Mouse (Mus musculus) E14TG2a.4 (cell line): ENCODE data around the gene Ccdc54.

ENCODE experiments used
- H3K27me3 ChIP-seq: 2 replicates; pipeline ENCODE4 v1.6.1; 2014; ENCODE audit warnings: low read length, control low read depth; ENCODE audit not compliant: insufficient read depth
- H3K36me3 ChIP-seq: 2 replicates; pipeline ENCODE4 v1.6.1; 2014; ENCODE audit warnings: low read length, control low read depth; ENCODE audit not compliant: insufficient read depth
- H3K4me1 ChIP-seq: replicated peaks from 2 replicates; pipeline ENCODE4 v1.6.1; 2014; ENCODE audit warnings: low read depth, low read length, control low read depth
- H3K4me3 ChIP-seq: replicated peaks from 2 replicates; pipeline ENCODE4 v1.5.1; 2014; ENCODE audit warnings: mild to moderate bottlenecking, low read length
- H3K9me3 ChIP-seq: 2 replicates; pipeline ENCODE4 v1.6.1; 2014; ENCODE audit warnings: low read length, control low read depth
- CTCF ChIP-seq: conservative IDR thresholded peaks from 2 replicates; pipeline ENCODE4 v1.5.1; 2014; ENCODE audit warnings: low read length
- NANOG ChIP-seq: IDR thresholded peaks from 2 replicates; pipeline ENCODE4 v1.6.1; 2014; ENCODE audit warnings: borderline replicate concordance, low read length, mixed read lengths
- POU5F1 ChIP-seq: IDR thresholded peaks from 2 replicates; pipeline ENCODE4 v1.6.1; 2014; ENCODE audit warnings: low read length, borderline replicate concordance

Ccdc54 gene

DNA sequence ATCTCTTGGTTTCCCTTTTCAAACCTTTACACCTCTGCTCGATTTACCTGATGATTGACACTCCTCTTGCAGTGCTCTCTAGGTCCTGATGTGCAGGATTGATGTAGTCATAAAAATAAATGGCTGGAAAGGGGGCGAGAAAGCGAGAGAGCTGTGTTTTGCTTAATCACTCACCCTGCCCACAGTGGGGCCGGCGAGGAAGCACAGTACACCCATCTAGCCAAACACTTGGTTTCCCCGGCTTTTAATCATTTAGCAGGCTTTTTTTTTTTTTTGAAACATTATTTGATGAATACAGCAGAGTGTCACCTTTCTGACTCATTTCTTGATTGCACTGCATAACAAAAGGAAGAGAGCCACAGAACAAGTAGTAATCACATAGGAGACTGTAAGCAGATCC, 5.7 kb upstream of the Ccdc54 start:
- Histone ChIP-seq H3K4me3 (no peak overlapping the region), H3K36me3 (no peaks in the 10 kb centered on the region), H3K4me1 (no peaks in the 10 kb centered on the region), H3K9me3 (no peaks in the 10 kb centered on the region), H3K27me3 (no peaks in the 10 kb centered on the region)
- TF ChIP-seq POU5F1 (no peak), NANOG (no peak), CTCF (no peak)

DNA sequence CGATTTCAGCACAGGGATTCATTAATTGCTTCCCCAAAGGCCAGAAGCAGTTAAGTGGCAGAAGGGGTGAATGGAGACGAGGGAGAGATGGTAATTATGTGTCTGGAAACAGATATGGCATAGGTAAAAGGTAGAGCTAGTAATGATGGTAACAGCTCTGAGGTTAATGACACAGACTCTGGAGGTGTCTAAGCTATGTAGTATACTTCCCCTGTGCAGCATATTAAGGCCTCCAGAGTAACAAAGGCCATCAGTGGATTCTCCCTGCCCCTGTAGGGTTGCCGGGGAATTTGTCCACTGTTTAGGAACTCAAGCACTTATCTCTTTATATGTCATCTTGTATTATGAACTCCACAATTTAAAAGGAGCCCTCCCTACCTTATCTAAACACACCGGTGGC, 5.2 kb upstream of the Ccdc54 start:
- Histone ChIP-seq H3K4me3 (no peak overlapping the region), H3K27me3 (no peaks in the 10 kb centered on the region), H3K4me1 (no peaks in the 10 kb centered on the region), H3K9me3 (no peaks in the 10 kb centered on the region), H3K36me3 (no peaks in the 10 kb centered on the region)
- TF ChIP-seq CTCF (no peak), NANOG (no peak), POU5F1 (no peak)

DNA sequence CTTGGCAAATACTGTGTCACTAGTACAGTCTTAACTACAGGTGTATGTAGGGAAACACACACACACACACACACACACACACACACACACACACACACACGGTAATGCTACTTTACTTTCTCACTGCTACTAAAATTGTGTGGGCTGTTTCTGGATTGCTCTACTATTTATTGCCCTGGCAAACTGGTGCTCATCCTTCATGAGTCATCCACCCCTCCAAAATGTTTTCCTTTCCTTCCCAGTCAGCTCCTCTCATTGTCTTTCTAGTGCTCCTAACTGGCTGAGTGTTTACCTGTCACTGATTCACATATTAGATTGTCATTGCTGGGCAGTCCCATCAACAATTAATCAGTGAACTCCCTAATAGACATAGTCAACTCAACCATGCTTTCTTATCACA, 3.9 kb upstream of the Ccdc54 start:
- TF ChIP-seq POU5F1 = no peak
- no peak for TF ChIP-seq CTCF
- no peak for TF ChIP-seq NANOG

DNA sequence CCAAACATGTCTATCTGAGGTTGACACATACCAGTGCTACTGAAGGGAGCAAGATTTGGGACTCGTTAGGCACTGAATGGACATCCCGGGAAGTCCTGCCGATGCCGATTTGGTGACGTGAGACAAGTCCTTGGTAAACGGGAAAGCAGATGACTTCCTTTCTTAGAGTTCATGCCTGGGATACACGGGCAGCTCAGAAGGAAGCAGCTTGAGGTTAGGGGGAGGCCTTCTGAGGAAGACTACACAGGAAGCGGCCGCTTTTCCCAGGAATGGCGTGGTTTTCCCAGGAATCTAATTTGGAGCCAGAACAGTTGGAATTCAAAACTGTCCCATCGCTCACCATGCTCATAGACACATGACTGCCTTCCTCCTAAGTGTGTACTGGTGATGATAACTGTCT, 2.4 kb upstream of the Ccdc54 start:
- H3K27me3 ChIP-seq = no peaks in the 10 kb centered on the region
- H3K9me3 ChIP-seq = no peaks in the 10 kb centered on the region
- no peaks in the 10 kb centered on the region for H3K4me1 ChIP-seq
- no peaks in the 10 kb centered on the region for H3K36me3 ChIP-seq
- no peak for TF ChIP-seq NANOG
- TF ChIP-seq POU5F1 = no peak
- no peak for TF ChIP-seq CTCF
- no peak overlapping the region for H3K4me3 ChIP-seq

More for the DNA sequence above, 3.9 kb upstream of the Ccdc54 start:
- Histone ChIP-seq H3K27me3 (no peaks in the 10 kb centered on the region), H3K36me3 (no peaks in the 10 kb centered on the region), H3K4me3 (no peak overlapping the region), H3K4me1 (no peaks in the 10 kb centered on the region), H3K9me3 (no peaks in the 10 kb centered on the region)

DNA sequence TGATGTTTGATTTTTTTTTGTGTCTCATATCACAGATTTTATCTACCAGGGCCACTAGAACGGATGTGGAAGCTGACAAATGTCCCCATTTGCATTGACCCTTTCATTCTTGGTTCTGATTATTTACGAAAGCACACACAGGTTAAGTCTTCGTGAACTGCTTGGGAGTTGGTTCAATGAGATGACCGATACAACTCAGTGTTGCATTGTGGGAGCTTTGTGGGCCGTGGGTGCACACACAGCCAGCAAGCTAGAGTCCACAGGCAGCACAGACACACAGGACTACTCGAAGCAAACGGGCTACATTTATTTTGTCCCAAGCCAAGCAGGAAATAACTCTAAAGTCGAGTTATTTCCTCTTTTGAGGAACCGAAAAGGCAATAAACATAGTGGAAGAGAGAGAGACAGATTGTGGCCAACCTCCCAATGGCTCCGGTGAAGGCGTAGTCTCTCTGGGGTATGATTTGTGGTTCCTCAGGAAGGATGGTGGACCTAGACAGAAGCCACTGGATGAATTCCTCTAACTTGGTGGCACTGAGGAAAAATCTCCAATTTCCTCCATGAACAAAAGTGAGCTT, 1.3 kb downstream of the Ccdc54 start:
- Histone ChIP-seq H3K36me3 (no peaks in the 10 kb centered on the region), H3K4me3 (no peak overlapping the region), H3K4me1 (no peaks in the 10 kb centered on the region), H3K27me3 (no peaks in the 10 kb centered on the region), H3K9me3 (no peaks in the 10 kb centered on the region)
- TF ChIP-seq POU5F1 = no peak
- no peak for TF ChIP-seq CTCF
- TF ChIP-seq NANOG = no peak

DNA sequence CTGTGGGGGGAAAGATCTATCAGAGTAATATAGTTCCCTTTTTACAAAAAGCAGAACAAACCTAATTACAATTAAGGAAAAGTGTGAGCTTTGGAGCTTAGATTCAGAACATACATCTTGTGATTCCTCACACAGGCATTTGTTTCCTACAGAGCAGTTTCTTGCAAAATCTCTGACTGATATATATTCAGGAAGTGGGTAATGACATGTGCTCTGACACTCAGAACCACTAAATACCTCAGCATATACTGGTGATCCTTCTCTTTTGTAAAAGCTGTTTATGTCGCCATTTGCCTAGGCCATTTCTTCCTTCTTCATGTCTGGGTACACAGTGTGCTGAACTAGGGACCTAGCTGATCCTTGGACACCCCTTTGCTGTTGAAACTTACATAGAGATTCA, 2.8 kb downstream of the Ccdc54 start:
- no peaks in the 10 kb centered on the region for H3K9me3 ChIP-seq
- H3K4me1 ChIP-seq = no peaks in the 10 kb centered on the region
- no peak overlapping the region for H3K4me3 ChIP-seq
- no peaks in the 10 kb centered on the region for H3K27me3 ChIP-seq
- no peaks in the 10 kb centered on the region for H3K36me3 ChIP-seq
- TF ChIP-seq NANOG = no peak
- no peak for TF ChIP-seq CTCF
- no peak for TF ChIP-seq POU5F1

DNA sequence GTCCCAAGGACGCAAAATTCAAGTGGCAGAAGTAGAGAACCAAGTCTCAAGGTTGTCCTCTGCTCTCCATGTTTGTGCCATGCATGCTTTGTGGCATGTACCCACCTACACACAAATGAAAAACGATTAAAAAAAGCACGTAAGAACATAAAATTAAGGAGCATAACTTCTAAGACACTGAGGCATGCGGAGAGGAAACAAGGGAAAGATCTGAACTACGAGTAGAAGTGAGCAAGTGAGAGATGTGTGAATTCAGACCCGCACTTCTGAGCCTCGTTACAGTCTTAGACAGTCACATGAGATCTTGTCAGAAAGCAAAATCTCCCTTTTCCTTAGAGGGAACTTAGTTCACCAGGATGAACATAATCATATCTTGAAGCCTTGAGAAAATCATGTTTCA, 3.8 kb downstream of the Ccdc54 start:
- H3K9me3 ChIP-seq = no peaks in the 10 kb centered on the region
- no peak for TF ChIP-seq NANOG
- TF ChIP-seq POU5F1 = no peak
- no peak for TF ChIP-seq CTCF
- H3K27me3 ChIP-seq = no peaks in the 10 kb centered on the region
- H3K36me3 ChIP-seq = no peaks in the 10 kb centered on the region
- H3K4me3 ChIP-seq = no peak overlapping the region
- no peaks in the 10 kb centered on the region for H3K4me1 ChIP-seq

DNA sequence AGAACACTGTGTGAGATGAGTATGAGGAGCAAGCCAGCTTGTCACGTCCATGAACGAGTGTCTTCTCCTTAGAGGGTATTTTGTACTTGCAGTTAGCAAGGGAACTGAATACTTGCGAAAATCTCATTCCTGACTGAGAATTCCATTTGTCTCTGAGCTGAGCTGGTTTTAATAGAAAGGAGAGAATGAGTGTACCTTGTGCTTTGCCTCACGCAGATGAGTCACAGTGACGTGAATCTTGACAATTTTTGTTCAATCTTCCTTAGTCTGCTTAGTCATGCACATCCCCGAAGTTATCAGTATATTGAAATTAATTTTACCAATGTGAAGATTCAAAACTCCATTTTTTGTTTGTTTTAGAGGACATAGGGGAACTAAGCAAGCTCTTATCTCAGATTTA, 12.6 kb downstream of the Ccdc54 start:
- Histone ChIP-seq H3K36me3 (no peaks in the 10 kb centered on the region), H3K27me3 (no peaks in the 10 kb centered on the region), H3K4me3 (no peak overlapping the region), H3K4me1 (no peaks in the 10 kb centered on the region), H3K9me3 (no peaks in the 10 kb centered on the region)
- TF ChIP-seq POU5F1 = no peak
- no peak for TF ChIP-seq CTCF
- no peak for TF ChIP-seq NANOG

DNA sequence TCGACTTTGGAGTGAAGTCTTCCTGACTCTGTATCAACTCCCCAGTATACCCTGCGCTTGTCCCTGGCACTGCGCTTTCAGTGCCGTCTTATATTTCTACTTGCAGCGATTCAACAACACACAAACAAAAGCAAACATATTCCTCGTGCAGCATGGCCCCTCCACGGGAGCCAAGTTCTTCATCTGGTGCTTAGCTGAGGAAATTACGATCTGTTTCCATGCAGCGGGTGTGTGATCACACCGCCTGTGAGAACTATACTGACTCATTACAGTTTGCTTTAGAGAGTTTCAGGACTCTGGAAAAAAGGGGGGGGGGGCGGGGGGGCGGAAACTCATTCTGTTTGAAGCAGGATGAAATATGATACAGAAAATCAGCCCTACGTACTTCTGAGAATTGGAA, 18.4 kb downstream of the Ccdc54 start:
- H3K36me3 ChIP-seq = no peaks in the 10 kb centered on the region
- no peaks in the 10 kb centered on the region for H3K9me3 ChIP-seq
- no peaks in the 10 kb centered on the region for H3K4me1 ChIP-seq
- TF ChIP-seq NANOG (no peak), CTCF (no peak), POU5F1 (no peak)
- H3K4me3 ChIP-seq = no peak overlapping the region
- H3K27me3 ChIP-seq = no peaks in the 10 kb centered on the region
